Mouse (Mus musculus) layer of hippocampus, postnatal 25 days (tissue): ENCODE data around the gene Dyrk4. TPM values are rescaled to one million over a fixed set of nuclear protein-coding genes. Genes with fewer than 3 reads are reported as not detected.

Source experiments
- DNase-seq, 2 experiments: peaks; one replicate each; pipeline ENCODE4 v3.0.0; 2022; ENCODE audit warnings: mixed read lengths in 2 of 2, low spot score in 1 of 2; ENCODE audit errors: extremely low spot score in 1 of 2
- total RNA-seq, 2 experiments: library from RNA; stranded (reverse); gene quantifications; 2 replicates each; pipeline ENCODE4 v1.2.3; 2021

The Dyrk4 gene
- total RNA-seq, 2 experiments from 2014 or later, result 0.15 TPM; not detected in 1

DNA sequence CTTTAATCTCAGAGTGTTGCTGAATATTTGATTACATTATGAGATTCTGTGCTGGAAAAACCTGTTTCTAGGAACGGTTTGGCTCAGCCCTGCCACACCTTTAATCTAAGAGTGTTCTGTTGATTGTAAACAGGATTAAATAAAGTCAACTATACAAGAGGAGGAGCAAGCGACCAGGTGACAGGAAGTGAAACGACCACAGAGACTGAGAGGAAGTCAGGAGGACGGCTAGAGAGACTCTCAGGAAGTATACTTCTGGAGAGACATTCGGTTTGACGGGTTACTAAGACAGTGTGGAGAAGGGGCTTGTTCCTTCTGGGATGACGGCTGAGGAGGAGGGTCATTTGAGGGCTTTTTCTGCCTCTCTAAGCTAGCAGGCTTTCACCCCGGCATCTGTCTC, 85.0 kb downstream of the Dyrk4 start:
- DNase-seq, result no peak

Other genes starting within 250 kb of the Dyrk4 start
- 10 to 100 TPM; 48.6 to 51.2 TPM for gene Kcna6, start 181.2 kb downstream of the Dyrk4 start, total RNA-seq
- 100 to 1,000 TPM; 145 to 164 TPM for gene Ndufa9, start 72.7 kb downstream of the Dyrk4 start, total RNA-seq
- gene Akap3, start 68.7 kb downstream of the Dyrk4 start, total RNA-seq, result under 1 TPM; 0.20 to 0.23 TPM
- 1 to 10 TPM; 1.5 to 1.7 TPM for gene Rad51ap1, start 17.7 kb upstream of the Dyrk4 start, total RNA-seq
- 10 to 100 TPM; 39.5 to 44.0 TPM for gene D6Wsu163e, start 18.1 kb upstream of the Dyrk4 start, total RNA-seq
- gene Fgf6, start 93.7 kb upstream of the Dyrk4 start, total RNA-seq, result not detected
- gene Fgf23, start 151.1 kb upstream of the Dyrk4 start, total RNA-seq, result under 1 TPM in 1 of 2 experiments, not detected in 1; 0.30 TPM
- 10 to 100 TPM; 26.3 to 27.9 TPM for gene Tigar, start 187.7 kb upstream of the Dyrk4 start, total RNA-seq
- gene Ccnd2, start 230.4 kb upstream of the Dyrk4 start, total RNA-seq, result 100 to 1,000 TPM; 137 to 150 TPM